Mouse (Mus musculus) heart, postnatal 0 days (tissue): Measurements from ENCODE around the gene Swap70. TPM values are rescaled to one million over a fixed set of nuclear protein-coding genes. Genes with fewer than 3 reads are reported as not detected.

Source experiments
- ATAC-seq: fragments of 200-750 bp; cut with Nextera tagmentation; 2 replicates; pipeline ENCODE4 v1.8.0; 2017; ENCODE audit warnings: low read depth, moderate number of reproducible peaks, moderate library complexity; ENCODE audit not compliant: insufficient read depth
- DNase-seq: peaks from one replicate; pipeline ENCODE4 v3.0.0-alpha.2; 2016; ENCODE audit warnings: low spot score
- H3K27ac ChIP-seq: fragments of 300-500 bp; sonication (generic); 2 replicates; pipeline ENCODE4 v1.5.1; 2014; ENCODE audit warnings: low read depth, mild to moderate bottlenecking
- H3K27me3 ChIP-seq: fragments of 300-500 bp; sonication (generic); 2 replicates; pipeline ENCODE4 v1.6.1; 2014; ENCODE audit warnings: low read length, mixed read lengths; ENCODE audit not compliant: control insufficient read depth, insufficient read depth
- H3K36me3 ChIP-seq: fragments of 300-500 bp; sonication (generic); replicated peaks from 2 replicates; pipeline ENCODE4 v1.6.1; 2014; ENCODE audit warnings: low read length, mixed read lengths; ENCODE audit not compliant: control insufficient read depth, insufficient read depth
- H3K4me1 ChIP-seq: fragments of 300-500 bp; sonication (generic); 2 replicates; pipeline ENCODE4 v1.6.1; 2014; ENCODE audit warnings: antibody characterized with exemption; ENCODE audit not compliant: control insufficient read depth, insufficient read depth
- H3K4me2 ChIP-seq: fragments of 300-500 bp; sonication (generic); 2 replicates; pipeline ENCODE4 v1.6.1; 2014; ENCODE audit warnings: low read depth, mild to moderate bottlenecking, low read length, moderate library complexity
- H3K4me3 ChIP-seq: fragments of 300-500 bp; sonication (generic); 2 replicates; pipeline ENCODE4 v1.5.1; 2014; ENCODE audit warnings: low read depth, low read length
- H3K9ac ChIP-seq: fragments of 300-500 bp; sonication (generic); replicated peaks from 2 replicates; pipeline ENCODE4 v1.6.1; 2014; ENCODE audit warnings: low read depth, low read length, mixed read lengths
- H3K9me3 ChIP-seq: fragments of 300-500 bp; sonication (generic); replicated peaks from 2 replicates; pipeline ENCODE4 v1.6.1; 2016; ENCODE audit warnings: low read length; ENCODE audit not compliant: control insufficient read depth
- CTCF ChIP-seq: IDR thresholded peaks from 2 replicates; pipeline ENCODE4 v1.5.1; 2016; ENCODE audit warnings: antibody characterized with exemption, control low read depth, low read depth
- EP300 ChIP-seq: IDR thresholded peaks from 2 replicates; pipeline ENCODE4 v1.6.1; 2016; ENCODE audit warnings: antibody characterized with exemption, low read depth
- WGBS: fragments of 180-500 bp; shearing (Covaris S2); extraction: QIAGEN DNeasy Blood & Tissue Kit; methylation state at CpG from one replicate; pipeline ENCODE4 v1.1.7; 2014; 5-methylcytosine and 5-hydroxymethylcytosine counted together
- polyA plus RNA-seq: library from polyadenylated mRNA; unstranded; fragments of >200 nt; fragmentation: Nextera tagmentation; extraction: Ambion mirVana; gene quantifications from 2 replicates; pipeline ENCODE4 v1.2.1, GENCODE M21; 2015
- total RNA-seq: library from RNA; depleted of rRNA; stranded (reverse); fragments of >200 nt; gene quantifications from 2 replicates; pipeline ENCODE4 v1.2.3, GENCODE M21; 2014; ENCODE audit warnings: low replicate concordance

The Swap70 gene
- total and polyA plus RNA-seq, 2 experiments from 2014 or later: 12.9 to 16.9 TPM

DNA sequence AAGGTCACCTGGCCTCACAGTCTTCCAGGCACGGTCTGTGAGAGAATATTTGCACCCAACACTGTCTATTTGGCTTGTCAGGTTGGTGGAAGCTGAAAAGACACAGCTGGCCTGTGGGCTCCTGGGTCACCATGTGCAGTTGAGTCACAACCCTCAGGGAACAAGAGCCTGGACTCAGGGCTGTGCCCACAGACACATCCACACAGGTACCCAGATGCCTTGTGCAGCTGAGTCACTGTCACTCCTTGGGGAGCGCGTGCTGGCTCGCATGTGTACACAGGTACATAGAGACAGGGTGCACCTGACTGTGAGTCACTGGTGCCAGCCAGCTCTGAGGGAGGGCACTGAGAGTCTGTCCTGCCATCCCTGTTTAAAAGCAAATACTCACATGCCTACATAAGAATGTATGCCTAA, 66.7 kb downstream of the Swap70 start:
- peaks cover 25% of the 10 kb centered on the region for H3K4me1 ChIP-seq
- DNase-seq (no peak), ATAC-seq (no peak)
- WGBS: 71% methylated on average over 4 of the region's 4 CpGs
- H3K36me3 ChIP-seq: no peaks in the 10 kb centered on the region
- H3K27me3 ChIP-seq: no peaks in the 10 kb centered on the region
- no peak overlapping the region for H3K4me3 ChIP-seq
- peak overlapping the region; percentile 82 for H3K27ac ChIP-seq
- no peak overlapping the region for H3K4me2 ChIP-seq
- no peak overlapping the region for H3K9ac ChIP-seq
- TF ChIP-seq EP300 (no peak), CTCF (no peak)
- no peaks in the 10 kb centered on the region for H3K9me3 ChIP-seq

DNA sequence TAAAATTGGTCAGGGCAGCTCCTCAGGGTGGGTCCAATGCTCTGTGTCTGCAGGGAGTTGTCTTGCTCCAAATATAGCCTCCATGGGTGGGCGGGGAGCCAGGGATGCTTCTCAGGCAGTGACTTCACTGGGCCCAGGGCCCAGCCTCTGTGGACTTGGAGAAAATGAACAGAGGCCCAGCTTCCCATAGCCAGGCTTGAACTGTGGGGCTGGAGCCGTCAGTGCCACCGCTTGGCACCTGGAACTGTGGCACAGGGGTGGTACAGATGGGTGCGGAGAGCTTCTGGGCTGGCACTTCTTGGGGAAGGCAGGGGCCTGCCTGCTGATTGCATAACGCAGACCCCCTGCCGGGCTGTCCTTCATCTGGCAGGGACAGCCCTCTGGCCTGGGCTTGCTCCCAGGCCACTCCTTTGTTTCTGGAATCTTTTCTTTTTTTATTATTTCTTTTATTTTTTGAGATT, 67.2 kb downstream of the Swap70 start:
- 38% methylated on average over 6 of the region's 6 CpGs for WGBS

DNA sequence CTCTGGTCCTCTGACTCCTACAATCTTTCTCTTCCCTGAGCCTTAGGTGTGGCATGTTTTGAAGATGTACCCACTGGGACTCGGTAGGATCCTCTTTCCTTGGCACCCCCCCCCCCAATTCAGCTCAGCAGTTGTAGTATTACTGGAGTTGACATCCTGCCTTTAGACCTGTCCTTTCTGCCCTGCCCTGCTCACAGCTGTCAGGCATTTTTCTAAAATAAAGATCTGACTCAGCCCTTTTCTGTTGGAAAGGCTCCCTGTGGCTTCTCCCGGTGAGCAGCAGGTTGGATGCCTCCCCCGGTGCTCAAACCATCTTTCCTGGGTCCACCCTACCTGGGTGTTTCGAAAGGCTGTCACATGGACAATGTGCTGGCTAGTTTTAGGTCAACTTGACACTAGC, 68.1 kb downstream of the Swap70 start:
- no peak for ATAC-seq
- 81% methylated on average over 4 of the region's 4 CpGs for WGBS
- DNase-seq: no peak

More for the DNA sequence above, 67.2 kb downstream of the Swap70 start:
- no peaks in the 10 kb centered on the region for H3K36me3 ChIP-seq
- H3K9me3 ChIP-seq: no peaks in the 10 kb centered on the region
- no peaks in the 10 kb centered on the region for H3K27me3 ChIP-seq
- peak overlapping the region; percentile 82 for H3K27ac ChIP-seq
- H3K4me1 ChIP-seq: peaks cover 25% of the 10 kb centered on the region
- no peak overlapping the region for H3K9ac ChIP-seq
- peak; percentile 77 for ATAC-seq
- no peak overlapping the region for H3K4me3 ChIP-seq
- H3K4me2 ChIP-seq: no peak overlapping the region
- TF ChIP-seq CTCF: no peak
- TF ChIP-seq EP300: no peak
- peak; percentile 66 for DNase-seq

DNA sequence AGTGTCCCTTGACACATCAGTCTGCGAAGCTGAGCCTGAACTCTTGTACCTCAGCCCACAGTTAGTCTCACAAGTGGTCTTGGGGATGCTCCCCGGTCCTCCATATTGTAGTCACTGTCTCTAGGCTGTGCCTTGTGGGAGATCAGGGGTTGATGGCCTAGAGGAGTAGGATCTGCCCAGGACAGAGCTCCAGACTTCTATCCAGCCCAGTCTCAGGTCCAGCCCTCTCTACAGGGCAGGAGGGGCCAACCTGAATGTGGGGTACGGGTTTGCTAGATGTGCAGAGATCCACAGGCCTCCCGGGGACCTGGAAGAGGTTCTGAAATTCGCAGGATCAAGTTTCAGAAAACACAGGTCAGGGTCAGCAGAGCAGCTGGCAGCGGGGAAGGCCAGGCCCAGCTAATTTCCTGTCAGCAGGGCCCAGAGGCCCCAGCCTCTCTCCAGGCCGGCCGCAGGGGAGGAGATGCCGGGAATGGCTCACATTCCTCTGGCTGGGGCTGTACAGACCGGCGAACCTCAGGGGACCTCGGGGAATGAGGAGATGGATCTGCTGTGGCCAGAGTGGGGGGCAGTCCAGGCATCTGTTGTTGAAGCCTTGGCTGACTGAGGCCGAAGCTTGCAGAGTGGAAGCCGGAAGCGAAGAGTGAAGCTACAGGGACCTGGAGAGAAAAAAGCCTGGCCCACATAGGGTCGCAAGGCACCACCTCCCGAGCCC, 75.5 kb downstream of the Swap70 start:
- ATAC-seq (peak; percentile 93), DNase-seq (peak; percentile 88)
- Histone ChIP-seq H3K27me3 (no peaks in the 10 kb centered on the region), H3K27ac (peak overlapping the region; percentile 85), H3K36me3 (no peaks in the 10 kb centered on the region), H3K9me3 (no peaks in the 10 kb centered on the region), H3K4me1 (peaks cover 17% of the 10 kb centered on the region), H3K4me2 (no peak overlapping the region), H3K4me3 (no peak overlapping the region), H3K9ac (peak overlapping the region; percentile 40; the same call in 1 of the 2 replicates)
- WGBS: 17% methylated on average over 17 of the region's 17 CpGs
- no peak for TF ChIP-seq CTCF
- TF ChIP-seq EP300: peak; percentile 80

More for the DNA sequence above, 68.1 kb downstream of the Swap70 start:
- H3K27me3 ChIP-seq: no peaks in the 10 kb centered on the region
- H3K4me2 ChIP-seq: no peak overlapping the region
- H3K36me3 ChIP-seq: no peaks in the 10 kb centered on the region
- peak overlapping the region; percentile 82; the same call in 1 of the 2 replicates for H3K27ac ChIP-seq
- no peaks in the 10 kb centered on the region for H3K9me3 ChIP-seq
- no peak overlapping the region for H3K4me3 ChIP-seq
- no peak overlapping the region for H3K9ac ChIP-seq
- TF ChIP-seq EP300 (no peak), CTCF (no peak)
- peaks cover 25% of the 10 kb centered on the region for H3K4me1 ChIP-seq

DNA sequence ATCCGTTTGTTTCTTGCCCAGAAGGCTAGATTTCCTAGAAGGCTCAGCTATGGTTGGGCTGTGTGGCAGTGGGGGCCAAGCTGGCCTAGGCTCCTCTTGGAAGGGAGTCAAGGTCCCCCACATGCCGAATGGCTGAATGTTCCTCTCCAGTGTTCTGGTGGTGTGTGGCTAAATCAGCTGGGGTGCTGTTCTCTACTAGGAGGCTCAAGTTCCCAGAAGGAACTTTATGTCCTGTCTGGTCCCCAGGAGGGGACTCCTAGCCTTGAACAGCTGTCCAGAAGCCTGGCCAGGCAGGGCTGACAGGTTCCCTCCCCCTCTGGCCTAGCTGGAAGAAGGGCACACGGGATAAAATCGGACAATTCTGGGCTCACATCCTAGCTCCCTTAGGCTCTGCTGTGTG, 76.1 kb downstream of the Swap70 start:
- Histone ChIP-seq H3K9me3 (no peaks in the 10 kb centered on the region), H3K27ac (peak overlapping the region; percentile 85), H3K36me3 (no peaks in the 10 kb centered on the region), H3K4me3 (no peak overlapping the region), H3K9ac (peak overlapping the region; percentile 40), H3K4me1 (peaks cover 17% of the 10 kb centered on the region), H3K27me3 (no peaks in the 10 kb centered on the region), H3K4me2 (no peak overlapping the region)
- ATAC-seq: peak; percentile 40
- no peak for DNase-seq
- no peak for TF ChIP-seq CTCF
- peak; percentile 10; the same call in 1 of the 2 replicates for TF ChIP-seq EP300
- WGBS: 39% methylated on average over 4 of the region's 4 CpGs

- H3K9ac ChIP-seq: peak overlapping the region; percentile 40; the same call in 1 of the 2 replicates
- no peaks in the 10 kb centered on the region for H3K9me3 ChIP-seq
- H3K4me1 ChIP-seq: peaks cover 17% of the 10 kb centered on the region
- DNase-seq (no peak), ATAC-seq (no peak)
- H3K27ac ChIP-seq: peak overlapping the region; percentile 85
- no peak overlapping the region for H3K4me2 ChIP-seq
- H3K4me3 ChIP-seq: no peak overlapping the region
- no peaks in the 10 kb centered on the region for H3K36me3 ChIP-seq
- no peaks in the 10 kb centered on the region for H3K27me3 ChIP-seq
- TF ChIP-seq CTCF: no peak
- TF ChIP-seq EP300: no peak
- 85% methylated on average over 7 of the region's 7 CpGs for WGBS
These were observed 76.6 kb downstream of the Swap70 start for GRCm38 (mm10) chr7:110298090-110298489.
